Mouse (Mus musculus) layer of hippocampus, postnatal 10 days (tissue): Measurements from ENCODE around the gene Tnfrsf8. TPM values are rescaled to one million over a fixed set of nuclear protein-coding genes. Genes with fewer than 3 reads are reported as not detected.
"Not testable (repeated sequence)": the region's sequence is repeated elsewhere in the genome, so short reads cannot be mapped to it uniquely, and the experiment has no call there.

ENCODE experiments used
- DNase-seq, 2 experiments: peaks; one replicate each; pipeline ENCODE4 v3.0.0; 2021; ENCODE audit warnings: low spot score in 2 of 2
- total RNA-seq, 2 experiments: library from RNA; stranded (reverse); gene quantifications; 2 replicates each; pipeline ENCODE4 v1.2.3; 2021

Tnfrsf8 gene
- total RNA-seq, 2 experiments from 2014 or later, result 0.47 to 0.73 TPM

DNA sequence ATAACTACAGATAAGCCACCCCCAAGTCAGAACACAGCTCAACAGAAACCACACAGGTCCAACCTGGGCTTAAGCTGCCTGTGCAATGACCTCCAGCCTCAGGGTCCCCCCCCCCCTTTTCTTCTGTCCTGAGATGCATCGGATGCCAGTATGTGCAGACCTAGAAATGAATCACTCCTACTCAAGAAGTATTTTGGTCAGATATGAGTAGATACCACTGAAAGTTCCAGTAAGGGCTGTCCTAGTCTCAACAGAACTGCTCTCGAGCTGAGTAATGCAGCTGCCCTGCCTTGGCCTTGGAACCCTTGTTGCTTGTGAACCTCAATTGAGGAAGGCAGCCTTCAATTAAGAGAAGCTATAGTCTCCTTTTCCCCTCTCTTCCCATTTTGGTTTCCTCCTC is 4.1 kb downstream of the Tnfrsf8 start:
- no peak for DNase-seq

DNA sequence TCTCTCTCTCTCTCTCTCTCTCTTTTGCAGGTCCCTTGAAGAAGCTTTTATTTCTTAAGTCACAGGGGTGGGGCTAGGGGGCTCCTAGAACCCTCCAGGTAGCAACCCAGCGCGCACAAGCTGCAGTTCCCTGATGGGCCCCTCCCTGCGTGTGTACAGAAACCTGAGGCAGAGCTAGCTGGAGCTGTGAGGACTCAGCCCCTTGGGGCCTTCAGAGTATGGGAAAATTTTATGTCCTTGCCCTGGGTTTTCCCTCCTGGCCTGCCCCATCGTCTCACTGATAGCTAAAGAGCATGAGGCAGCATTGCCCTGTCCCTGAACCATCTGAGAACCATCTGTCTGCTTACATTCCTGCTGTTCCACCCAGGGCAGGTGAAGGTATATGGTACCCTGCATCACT is 8.5 kb downstream of the Tnfrsf8 start:
- no peak for DNase-seq

DNA sequence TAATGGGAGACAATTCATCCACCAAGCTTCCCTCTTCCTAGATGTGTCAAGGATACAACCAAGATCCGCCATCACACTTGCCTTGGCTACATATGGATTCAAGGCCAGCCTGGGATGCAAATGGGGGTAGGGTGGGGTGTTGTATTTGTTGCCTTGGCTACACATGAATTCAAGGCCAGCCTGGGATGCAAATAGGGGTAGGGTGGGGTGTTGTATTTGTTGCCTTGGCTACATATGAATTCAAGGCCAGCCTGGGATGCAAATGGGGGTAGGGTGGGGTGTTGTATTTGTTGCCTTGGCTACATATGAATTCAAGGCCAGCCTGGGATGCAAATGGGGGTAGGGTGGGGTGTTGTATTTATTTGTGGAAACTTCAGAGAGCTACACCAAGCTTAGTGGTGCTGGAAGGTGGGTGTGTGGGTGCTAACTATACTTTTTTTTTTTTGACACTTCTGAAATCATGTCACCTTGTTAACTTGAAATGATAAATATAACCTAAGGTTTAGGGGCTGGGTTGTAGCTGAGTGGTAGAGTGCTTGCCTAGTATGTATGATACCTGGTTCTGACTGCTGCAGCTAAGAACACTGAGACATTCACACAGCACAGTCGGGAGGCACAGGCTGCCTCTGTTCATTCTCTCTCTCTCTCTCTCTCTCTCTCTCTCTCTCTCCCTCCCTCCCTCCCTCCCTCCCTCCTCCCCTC is 9.2 kb downstream of the Tnfrsf8 start:
- DNase-seq, result not testable (repeated sequence)

DNA sequence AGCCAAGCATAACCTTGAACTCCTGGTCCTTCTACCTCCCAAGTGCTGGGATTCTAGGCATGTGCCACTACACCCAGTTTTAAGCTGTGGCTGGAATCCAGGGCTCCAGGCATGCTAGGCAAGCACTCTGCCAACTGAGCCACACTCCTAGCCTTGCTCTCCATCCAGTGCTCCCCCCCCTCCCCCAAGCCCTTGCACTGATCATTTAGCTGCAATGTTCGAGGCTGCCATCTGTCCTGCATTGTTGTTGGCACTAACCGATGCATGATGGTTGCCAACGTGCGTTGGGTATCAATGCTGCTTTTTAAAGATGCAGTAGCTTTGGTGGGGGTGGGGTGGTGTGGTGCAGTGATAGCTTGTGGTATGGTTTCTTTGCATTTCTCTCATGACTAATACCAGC is 10.9 kb downstream of the Tnfrsf8 start:
- peak; percentile 23 to 32 for DNase-seq

DNA sequence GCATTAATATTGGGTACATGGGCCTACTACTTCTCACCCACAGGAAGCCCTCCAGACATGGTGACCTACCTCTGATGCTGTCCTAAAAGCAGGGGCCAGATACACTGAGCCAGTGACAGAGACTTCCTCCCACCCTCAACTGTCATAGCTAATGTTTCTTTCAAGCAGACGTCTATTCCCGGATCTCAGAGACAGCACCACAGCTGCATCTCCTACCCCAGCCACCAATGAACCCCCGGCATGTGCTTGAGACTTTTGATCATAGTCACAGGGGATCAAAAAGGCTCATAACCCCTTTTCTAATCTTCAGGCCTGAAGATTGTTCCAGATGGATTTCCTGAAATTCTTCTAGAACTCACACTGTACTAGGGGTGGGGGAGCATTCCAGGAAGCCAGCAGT is 12.9 kb downstream of the Tnfrsf8 start:
- DNase-seq, result no peak

DNA sequence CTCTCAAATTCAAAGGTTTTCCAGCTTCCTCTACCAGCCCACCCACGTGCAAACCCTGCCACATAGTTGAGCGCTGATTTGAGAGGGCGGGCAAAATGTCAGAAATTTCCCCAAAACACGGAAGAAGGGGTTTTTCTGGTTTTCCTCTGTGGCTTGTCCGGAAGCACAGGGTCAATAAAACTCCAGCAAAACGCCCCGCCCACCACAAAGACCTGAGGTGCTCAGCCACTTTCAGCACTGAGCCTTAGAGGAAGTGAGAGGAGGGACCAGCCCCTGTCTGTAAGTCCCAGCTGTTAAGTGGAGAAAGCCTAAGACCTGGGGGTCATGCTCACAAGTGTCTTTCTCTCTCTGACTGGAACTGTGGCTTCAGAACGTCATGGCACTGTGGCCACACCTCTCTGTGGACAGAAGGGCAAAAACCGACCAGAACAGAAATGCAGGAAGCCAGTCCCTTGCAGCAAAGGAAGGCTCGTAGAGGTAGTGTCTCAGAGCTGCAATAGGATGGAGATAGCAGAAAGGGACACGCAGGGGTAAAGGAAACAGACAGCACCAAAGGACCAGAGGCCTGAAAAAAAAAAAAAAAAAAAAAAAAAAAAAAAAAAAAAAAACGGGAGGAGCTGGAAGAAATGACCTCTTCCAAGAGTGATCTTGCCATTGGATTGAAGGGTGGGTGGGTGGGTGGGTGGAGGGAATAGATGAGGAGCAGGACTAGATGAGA is 14.6 kb downstream of the Tnfrsf8 start:
- no peak for DNase-seq

DNA sequence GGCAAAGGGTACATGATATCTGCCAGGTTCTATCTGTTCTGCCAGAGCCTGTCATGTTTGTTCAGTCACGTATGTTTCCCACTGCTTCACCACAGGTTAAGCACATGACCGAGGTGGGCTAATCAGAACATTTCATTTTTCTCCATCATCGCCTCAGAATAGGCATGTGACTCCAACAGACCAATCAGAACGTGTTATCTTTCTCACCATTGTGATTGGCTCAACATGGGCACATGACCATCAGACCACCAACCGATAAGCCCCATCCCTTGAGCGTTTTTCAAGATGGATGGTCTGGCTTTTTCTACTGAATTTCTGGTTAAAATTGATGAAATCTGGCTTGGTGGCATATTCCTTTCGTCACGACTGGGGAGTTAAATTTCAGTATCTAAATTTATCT is 15.6 kb downstream of the Tnfrsf8 start:
- DNase-seq, result no peak

DNA sequence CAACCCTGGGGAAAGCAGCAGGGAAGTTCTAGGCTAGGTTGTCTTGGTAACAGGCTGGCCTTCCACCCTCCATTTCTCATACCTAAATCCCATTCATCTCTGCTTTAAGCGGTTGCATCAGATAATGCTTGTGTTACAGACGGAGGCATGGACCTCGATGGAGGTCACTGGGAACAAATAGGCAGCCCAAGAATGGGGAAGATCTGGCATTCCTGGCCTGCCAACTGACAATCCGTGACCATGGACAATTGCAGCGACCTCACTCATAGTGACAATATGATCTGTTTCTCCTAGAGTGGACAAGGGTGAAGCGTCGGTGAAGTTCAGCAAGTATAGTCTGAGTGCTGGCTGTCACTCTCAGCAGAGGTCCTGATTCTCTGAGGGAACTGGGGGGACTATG is 16.1 kb downstream of the Tnfrsf8 start:
- DNase-seq, result no peak

DNA sequence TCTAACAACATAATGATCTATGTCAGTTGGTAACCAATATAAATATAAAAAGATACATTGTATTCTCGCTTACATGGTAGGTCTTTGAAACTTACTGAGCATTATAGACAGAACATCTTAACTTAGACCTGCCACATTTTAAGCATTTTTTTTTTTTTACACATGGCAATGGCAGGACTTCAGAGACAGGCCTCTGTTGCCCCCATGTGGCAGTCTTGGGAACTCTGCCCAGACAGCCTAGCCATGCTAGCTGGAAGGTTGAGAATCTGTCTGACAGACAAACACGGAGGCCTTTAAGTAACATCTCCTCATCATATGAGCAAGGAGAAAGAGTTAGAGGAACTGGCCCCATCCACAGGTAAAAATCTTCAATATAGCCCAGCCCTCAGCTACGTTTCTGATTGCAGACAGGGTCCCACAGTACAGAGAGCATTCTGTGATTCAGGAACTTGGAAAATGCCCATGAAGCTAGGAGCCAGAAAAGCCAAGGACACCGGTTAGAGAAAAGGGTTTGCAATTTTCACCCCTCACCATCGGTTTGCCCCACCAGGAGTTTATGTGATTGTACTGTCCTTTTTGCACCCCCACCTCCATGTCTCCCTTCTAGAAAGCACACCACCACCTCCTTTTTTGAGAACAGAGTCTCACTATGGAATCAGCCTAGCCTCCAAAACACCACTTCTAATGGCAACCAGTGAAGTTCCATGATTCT is 19.2 kb downstream of the Tnfrsf8 start:
- peak; percentile 77 to 81 for DNase-seq

DNA sequence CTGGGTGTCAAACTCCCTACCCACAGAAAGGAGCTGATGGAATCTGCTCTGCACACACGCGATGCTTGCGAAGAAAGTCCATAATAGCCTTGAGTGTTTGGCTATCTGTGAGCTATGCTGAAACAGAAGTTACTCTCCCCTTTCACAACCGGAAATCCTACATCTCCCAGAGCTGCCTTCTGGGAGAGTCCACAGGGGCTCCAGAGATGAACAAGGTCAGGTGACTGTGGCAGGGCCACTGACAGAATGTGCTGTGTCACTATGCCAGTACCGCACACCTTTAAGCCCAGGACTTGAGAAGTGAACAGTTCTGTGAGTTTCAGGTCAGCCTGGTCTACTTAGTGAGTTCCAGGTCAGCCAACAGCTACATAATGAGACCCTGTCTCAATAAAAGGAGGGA is 20.4 kb downstream of the Tnfrsf8 start:
- DNase-seq, result no peak

DNA sequence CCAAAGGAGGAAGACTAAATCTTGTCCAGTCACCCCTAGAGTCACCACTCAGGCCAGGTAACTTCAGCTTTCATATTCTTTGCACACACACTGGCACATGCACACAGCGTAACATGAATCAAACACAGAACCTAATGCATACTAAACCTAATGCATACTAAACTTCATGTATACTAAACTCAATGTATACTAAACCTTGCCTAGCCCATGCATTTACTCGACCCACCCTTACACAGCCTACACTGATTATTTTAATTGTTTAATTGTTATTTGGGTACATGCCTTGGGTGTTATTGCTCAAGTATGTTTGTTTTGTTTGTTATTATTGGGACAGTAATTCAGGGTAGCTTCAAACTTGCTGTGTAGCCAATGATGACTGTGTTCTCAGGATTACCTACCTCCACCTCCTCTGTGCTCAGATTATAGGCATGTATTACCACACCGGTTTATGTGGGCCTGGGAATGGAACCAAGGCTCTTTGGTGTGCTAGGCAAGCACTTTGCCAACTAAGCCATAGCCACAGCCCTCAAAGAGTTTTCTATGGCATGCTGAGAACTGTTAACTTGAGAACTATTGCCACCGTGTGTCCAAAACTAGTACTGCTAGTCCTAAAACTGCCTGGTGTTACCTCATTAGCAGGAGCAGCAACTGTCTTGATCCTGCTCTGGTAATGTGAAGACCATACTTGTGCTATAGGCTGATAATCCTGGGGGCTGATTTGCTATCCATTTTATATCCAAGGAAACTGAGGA is 28.4 kb downstream of the Tnfrsf8 start:
- DNase-seq, result peak; percentile 82

DNA sequence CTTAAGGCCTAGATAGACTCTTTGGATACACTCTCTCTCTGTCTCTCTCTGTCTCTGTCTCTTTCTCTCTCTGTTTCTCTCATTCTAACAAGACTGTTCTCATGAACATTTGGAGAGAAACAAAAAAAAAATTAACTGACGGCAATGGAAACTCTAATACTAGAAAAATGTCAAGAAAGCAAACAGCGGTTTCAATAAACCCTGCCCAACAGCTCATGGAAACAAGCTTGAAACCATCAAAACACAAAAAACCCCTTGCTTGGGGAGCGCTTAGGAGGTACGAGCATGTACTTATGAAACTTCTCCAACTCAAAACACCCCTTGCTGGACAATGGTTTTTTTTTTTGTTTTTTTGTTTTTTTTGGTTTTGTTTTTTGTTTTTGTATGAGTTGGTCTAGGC is 30.3 kb downstream of the Tnfrsf8 start:
- DNase-seq, result no peak

DNA sequence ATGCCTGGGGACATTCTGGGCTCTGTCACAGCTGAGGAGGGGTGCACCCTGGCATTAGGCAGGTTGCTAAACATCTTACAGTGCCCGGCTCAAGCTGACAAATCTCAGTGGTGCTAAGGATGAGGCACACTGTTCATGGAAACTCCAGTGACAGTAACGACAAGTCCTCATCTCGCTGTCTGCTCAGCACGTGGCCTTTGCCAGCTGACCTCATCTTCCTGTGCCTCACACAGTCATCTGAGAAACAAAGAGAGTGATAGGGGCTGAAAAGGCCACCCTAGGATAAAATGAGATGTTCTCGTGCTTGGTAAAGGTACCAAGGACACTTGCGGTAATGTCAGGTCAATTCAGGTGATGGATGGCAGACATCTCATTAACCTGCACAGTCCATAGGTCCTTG is 31.5 kb downstream of the Tnfrsf8 start:
- no peak for DNase-seq

DNA sequence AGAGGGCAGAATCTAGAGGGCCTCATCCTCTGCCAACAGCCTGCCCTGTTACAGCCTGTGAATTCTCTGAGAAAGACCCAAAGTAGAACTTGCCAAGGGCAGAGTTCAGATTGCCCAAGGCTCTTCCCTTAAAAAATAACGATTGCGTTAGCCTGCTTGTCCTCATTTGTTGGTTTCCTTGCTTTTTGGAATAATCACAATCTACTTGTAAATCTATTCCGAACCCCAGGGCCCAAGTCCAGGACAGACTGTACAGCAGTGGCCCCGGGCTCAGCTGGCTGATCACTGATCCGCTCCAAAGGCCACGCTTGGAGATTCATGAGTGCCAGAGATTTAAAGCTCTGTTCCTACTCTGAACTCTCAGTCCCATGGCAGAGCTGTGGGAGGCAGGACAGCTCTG is 34.0 kb downstream of the Tnfrsf8 start:
- no peak for DNase-seq

DNA sequence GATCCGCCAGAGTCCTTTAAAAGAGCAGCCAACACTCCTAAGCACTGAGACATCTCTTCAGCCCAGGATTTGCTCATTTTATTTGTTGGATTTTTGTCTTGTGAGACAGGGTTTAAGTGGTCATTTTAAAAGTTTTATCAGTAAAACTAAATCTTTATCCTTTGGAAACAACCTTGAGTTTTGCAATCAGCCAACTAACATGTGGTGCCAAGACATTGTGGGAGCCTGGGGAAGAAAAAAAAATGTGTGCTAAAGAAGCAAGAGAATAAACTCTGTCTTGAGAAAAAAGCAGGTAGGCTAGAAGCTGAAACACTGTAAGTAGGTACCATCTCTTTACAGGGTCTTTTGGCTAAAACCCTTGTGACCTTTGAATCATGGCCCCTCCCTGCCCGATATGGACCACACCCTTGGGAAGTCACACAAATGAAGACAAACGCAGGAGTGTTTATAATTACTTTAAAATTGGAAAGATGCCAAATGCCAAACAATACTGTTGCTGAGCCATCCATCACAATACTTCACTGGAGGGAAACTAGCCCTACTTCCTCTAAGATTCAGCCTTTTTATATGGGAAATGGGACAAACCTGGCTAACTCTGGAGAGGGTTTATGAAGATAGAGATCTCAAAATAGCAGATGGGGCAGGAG is 36.1 kb downstream of the Tnfrsf8 start:
- no peak for DNase-seq

DNA sequence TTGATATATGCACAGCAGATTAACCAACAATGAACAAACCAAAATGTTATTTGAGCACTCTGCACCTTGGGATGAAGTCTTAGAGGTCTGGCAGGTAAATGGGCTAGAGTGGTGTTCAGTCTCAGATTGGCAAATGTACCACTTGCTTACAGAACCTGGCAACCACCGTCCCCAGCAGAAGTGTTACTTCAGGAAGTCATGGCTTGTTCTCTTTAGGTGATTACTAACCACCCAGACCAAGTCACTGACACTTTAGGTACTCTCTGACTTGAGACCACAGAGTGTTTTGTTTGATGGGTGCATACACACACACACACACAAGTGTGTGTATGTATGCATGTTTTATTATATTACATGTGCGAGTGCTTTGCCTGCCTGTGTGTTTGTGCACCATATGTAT is 36.7 kb downstream of the Tnfrsf8 start:
- no peak for DNase-seq

DNA sequence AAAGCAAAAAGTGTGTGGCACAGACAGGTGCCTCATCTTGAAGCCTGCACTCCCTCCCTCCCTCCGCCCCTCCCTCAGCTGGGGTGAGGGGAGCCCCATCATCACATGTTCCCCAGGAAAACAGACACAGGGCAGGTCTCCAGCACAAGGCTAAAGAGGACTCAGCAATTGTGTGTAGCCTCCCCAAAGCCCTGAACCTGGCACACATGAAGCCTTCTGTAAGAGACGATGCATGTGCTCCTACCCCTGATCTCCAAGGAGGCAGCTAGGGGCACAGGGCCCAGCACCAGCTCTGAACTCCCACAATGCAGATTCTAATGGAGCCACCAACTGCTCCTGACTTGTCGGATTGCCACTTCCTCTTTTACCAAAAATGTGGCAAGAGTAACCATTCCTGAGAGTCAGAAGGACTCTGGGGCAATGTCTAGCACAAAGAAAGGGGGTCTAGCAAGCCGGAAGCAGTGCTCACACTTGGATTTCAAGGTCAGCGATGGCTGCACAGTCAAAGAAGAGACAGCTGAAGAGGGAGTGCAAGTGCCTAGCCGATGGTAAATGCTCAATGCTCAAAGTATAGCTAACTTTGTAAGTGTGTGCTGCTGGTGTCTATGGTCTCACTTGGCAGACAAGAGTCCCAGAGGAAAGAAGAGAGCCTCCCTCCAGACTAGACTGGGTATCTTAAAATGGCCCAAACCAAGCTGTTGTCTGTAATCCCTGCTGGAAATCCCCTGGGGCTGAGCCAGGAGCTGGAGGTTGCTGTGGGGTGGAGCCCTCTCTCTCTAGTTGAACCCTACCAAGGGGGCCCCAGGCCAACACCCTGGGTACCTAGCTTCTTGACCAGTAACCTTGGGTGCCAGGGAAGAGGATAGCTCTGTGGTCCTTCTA is 38.4 kb downstream of the Tnfrsf8 start:
- peak in 1 of 2 experiments; percentile 9 for DNase-seq

DNA sequence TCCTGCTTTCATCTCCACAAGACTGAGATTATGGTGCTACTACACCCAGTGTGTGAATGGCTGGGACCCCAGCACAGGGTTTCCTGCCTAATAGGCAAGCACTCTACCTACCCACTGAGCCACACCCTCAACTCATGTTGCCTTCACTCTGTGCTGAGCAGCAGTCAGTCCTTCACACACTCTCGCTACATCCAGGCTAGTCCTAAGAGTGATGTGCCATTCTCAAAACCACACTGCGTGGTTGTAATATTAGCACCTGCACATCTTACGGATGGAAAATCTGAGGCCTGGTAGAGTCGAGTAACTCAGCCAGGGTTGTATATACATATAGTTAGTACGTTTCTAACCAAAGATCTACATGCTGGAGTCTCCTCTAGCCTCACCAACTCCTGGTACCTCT is 40.1 kb downstream of the Tnfrsf8 start:
- peak in 1 of 2 experiments; percentile 7 for DNase-seq

DNA sequence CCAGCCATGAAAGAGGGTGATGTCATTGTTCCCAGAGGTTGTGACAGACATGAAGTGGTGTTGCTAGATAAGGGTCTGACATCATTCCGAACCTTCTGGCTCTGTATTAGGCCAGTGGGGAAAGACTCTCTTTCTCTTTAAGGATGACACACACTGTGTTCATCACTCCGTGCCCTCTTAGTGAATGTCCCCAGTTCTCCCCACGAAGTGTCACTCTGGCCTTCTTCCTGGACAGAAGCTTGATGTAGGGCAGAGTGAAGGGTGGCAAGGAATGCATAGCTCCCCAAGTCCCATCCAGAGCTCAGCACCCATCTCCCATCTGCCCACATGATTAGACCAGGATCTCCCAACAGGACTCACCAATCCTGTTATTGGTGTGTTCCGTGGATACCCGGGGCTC is 41.0 kb downstream of the Tnfrsf8 start:
- DNase-seq, result no peak

DNA sequence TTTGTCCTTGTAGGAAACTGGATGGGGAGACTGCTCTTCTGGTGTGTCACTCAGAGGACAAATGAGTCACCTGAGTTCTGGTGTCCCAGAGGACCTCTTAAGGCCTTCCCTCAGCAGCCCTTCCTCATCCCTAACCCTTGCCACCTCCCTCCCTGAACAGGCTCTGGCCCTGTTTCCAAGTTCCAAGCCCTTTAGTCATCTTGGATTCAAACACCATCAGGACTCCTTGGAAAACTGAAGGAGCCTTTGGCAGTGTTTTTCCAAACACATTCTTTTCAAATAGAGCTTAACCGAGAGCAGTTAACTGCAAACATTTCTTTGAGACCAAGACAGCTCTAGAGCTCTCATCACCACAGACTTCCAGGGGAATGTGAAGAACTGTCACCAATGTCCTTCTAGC is 42.2 kb downstream of the Tnfrsf8 start:
- no peak for DNase-seq
